Mouse (Mus musculus) limb, embryonic 11.5 days (tissue): Measurements from ENCODE around the gene Mpdu1. TPM values are rescaled to one million over a fixed set of nuclear protein-coding genes. Genes with fewer than 3 reads are reported as not detected.

Experiments
- ATAC-seq: fragments of 200-750 bp; cut with Nextera tagmentation; 2 replicates; pipeline ENCODE4 v1.8.0; 2017; ENCODE audit warnings: low read depth; ENCODE audit not compliant: insufficient number of reproducible peaks, low FRiP score, low TSS enrichment
- DNase-seq: peaks from one replicate; pipeline ENCODE4 v3.0.0-alpha.2; 2015; ENCODE audit warnings: low spot score
- H3K27ac ChIP-seq: fragments of 300-500 bp; sonication (generic); replicated peaks from 2 replicates; pipeline ENCODE4 v1.5.1; 2014; ENCODE audit warnings: low read depth, mild to moderate bottlenecking, low read length
- H3K27me3 ChIP-seq: fragments of 300-500 bp; sonication (generic); 2 replicates; pipeline ENCODE4 v1.6.1; 2014; ENCODE audit warnings: mild to moderate bottlenecking, low read length, mixed read lengths; ENCODE audit not compliant: control insufficient read depth, insufficient read depth
- H3K36me3 ChIP-seq: fragments of 300-500 bp; sonication (generic); 2 replicates; pipeline ENCODE4 v1.6.1; 2014; ENCODE audit warnings: mild to moderate bottlenecking, low read length, moderate library complexity, mixed read lengths; ENCODE audit not compliant: control insufficient read depth, insufficient read depth
- H3K4me1 ChIP-seq: fragments of 300-500 bp; sonication (generic); 2 replicates; pipeline ENCODE4 v1.6.1; 2014; ENCODE audit warnings: low read length, mixed read lengths; ENCODE audit not compliant: control insufficient read depth, insufficient read depth
- H3K4me2 ChIP-seq: fragments of 300-500 bp; sonication (generic); 2 replicates; pipeline ENCODE4 v1.6.1; 2014; ENCODE audit warnings: low read depth, mild to moderate bottlenecking, moderate library complexity; ENCODE audit not compliant: severe bottlenecking
- H3K4me3 ChIP-seq: fragments of 300-500 bp; sonication (generic); 2 replicates; pipeline ENCODE4 v1.5.1; 2014; ENCODE audit warnings: low read depth, low read length
- H3K9ac ChIP-seq: fragments of 300-500 bp; sonication (generic); 2 replicates; pipeline ENCODE4 v1.6.1; 2014; ENCODE audit warnings: mild to moderate bottlenecking, low read length
- H3K9me3 ChIP-seq: fragments of 300-500 bp; sonication (generic); 2 replicates; pipeline ENCODE4 v1.6.1; 2016; ENCODE audit warnings: low read length; ENCODE audit not compliant: control insufficient read depth
- WGBS: fragments of 180-500 bp; shearing (Covaris S2); extraction: QIAGEN DNeasy Blood & Tissue Kit; methylation state at CpG from one replicate; pipeline ENCODE4 v1.1.7; 2014; 5-methylcytosine and 5-hydroxymethylcytosine counted together
- polyA plus RNA-seq: library from polyadenylated mRNA; unstranded; fragments of >200 nt; fragmentation: Nextera tagmentation; extraction: Ambion mirVana; gene quantifications from 2 replicates; pipeline ENCODE4 v1.2.1, GENCODE M21; 2014

Mpdu1 gene
- polyA plus RNA-seq, 1 experiment from 2014 or later: 41.0 TPM

GRCm38 (mm10) chr11:69680136-69680855 is 17.9 kb upstream of the Mpdu1 start:
- DNase-seq (no peak), ATAC-seq (no peak)
- no peaks in the 10 kb centered on the region for H3K9me3 ChIP-seq
- peak overlapping the region; percentile 66 for H3K4me3 ChIP-seq
- H3K4me2 ChIP-seq: peak overlapping the region; percentile 92
- peaks cover 11% of the 10 kb centered on the region; the same call in 1 of the 2 replicates for H3K36me3 ChIP-seq
- H3K4me1 ChIP-seq: peaks cover 8% of the 10 kb centered on the region; the same call in 1 of the 2 replicates
- H3K27ac ChIP-seq: no peak overlapping the region
- H3K9ac ChIP-seq: no peak overlapping the region
- 92% methylated on average over 30 of the region's 30 CpGs for WGBS
- no peaks in the 10 kb centered on the region for H3K27me3 ChIP-seq

DNA sequence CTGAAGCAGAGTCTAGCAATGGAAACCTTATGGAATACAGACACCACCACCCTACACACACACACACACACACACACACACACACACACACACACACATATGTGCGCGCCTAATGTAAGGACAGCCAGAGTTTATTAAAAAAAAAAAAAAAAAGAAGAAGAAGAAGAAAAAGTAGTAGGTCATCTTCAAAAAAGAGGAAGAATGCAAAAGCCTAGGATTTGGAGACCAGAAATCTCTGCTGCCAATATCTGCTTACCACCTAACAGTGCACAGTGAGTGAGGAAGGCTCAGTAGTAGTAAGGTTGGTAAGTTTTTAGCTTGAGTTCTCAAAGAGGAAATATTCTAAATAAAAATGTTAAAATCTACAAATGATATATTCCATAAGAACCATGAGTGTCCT is 16.7 kb upstream of the Mpdu1 start:
- H3K4me2 ChIP-seq: no peak overlapping the region
- peaks cover 8% of the 10 kb centered on the region; the same call in 1 of the 2 replicates for H3K4me1 ChIP-seq
- no peak overlapping the region for H3K9ac ChIP-seq
- H3K36me3 ChIP-seq: peaks cover 11% of the 10 kb centered on the region; the same call in 1 of the 2 replicates
- ATAC-seq (no peak), DNase-seq (no peak)
- no peaks in the 10 kb centered on the region for H3K27me3 ChIP-seq
- H3K27ac ChIP-seq: no peak overlapping the region
- no peaks in the 10 kb centered on the region for H3K9me3 ChIP-seq
- 91% methylated on average over 2 of the region's 2 CpGs for WGBS
- H3K4me3 ChIP-seq: no peak overlapping the region

- Histone ChIP-seq H3K4me3 (peak within 1 kb of the TSS; percentile 100), H3K36me3 (peaks cover 36% of the 10 kb centered on the region), H3K9ac (peak within 1 kb of the TSS; percentile 99), H3K27me3 (no peaks in the 10 kb centered on the region), H3K4me1 (peaks cover 8% of the 10 kb centered on the region; the same call in 1 of the 2 replicates), H3K9me3 (no peaks in the 10 kb centered on the region), H3K4me2 (peak within 1 kb of the TSS; percentile 96), H3K27ac (peak within 1 kb of the TSS; percentile 96)
- peak; percentile 99 for ATAC-seq
- peak; percentile 99 for DNase-seq
- WGBS: under 1% methylated on average over 36 of the region's 36 CpGs
These were observed 9.8 kb upstream of the Mpdu1 start, which contains the start of gene Eif4a1 for GRCm38 (mm10) chr11:69672211-69672706. Eif4a1 (minus strand) TSS chr11:69672423.

DNA sequence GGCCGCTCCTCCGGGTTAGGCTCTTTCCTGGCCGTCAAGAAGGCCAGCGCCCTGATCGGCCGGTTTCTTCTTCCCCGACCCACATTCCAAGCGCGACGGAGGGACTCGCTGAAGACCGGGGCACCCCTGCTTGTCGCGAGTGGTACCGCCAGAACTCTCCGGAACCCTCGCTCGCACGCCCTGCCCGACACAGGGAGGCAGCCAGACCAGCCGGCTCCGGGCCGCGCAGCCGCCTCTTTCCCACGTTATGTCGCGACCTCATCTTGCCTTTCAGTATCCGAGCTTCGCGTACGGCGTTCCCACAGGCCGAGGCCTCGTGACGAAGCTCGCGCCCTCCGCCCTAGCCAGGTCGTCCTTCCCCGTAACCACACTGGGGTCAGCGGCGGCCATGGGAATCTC is 9.3 kb upstream of the Mpdu1 start:
- Histone ChIP-seq H3K36me3 (peaks cover 36% of the 10 kb centered on the region), H3K9ac (peak overlapping the region; percentile 99), H3K4me2 (peak overlapping the region; percentile 96; the same call in 1 of the 2 replicates), H3K27me3 (no peaks in the 10 kb centered on the region), H3K4me1 (peaks cover 8% of the 10 kb centered on the region; the same call in 1 of the 2 replicates), H3K9me3 (no peaks in the 10 kb centered on the region), H3K27ac (peak overlapping the region; percentile 96), H3K4me3 (peak overlapping the region; percentile 100)
- peak; percentile 1; the same call in 1 of the 2 replicates for ATAC-seq
- DNase-seq: no peak
- under 1% methylated on average over 43 of the region's 43 CpGs for WGBS

DNA sequence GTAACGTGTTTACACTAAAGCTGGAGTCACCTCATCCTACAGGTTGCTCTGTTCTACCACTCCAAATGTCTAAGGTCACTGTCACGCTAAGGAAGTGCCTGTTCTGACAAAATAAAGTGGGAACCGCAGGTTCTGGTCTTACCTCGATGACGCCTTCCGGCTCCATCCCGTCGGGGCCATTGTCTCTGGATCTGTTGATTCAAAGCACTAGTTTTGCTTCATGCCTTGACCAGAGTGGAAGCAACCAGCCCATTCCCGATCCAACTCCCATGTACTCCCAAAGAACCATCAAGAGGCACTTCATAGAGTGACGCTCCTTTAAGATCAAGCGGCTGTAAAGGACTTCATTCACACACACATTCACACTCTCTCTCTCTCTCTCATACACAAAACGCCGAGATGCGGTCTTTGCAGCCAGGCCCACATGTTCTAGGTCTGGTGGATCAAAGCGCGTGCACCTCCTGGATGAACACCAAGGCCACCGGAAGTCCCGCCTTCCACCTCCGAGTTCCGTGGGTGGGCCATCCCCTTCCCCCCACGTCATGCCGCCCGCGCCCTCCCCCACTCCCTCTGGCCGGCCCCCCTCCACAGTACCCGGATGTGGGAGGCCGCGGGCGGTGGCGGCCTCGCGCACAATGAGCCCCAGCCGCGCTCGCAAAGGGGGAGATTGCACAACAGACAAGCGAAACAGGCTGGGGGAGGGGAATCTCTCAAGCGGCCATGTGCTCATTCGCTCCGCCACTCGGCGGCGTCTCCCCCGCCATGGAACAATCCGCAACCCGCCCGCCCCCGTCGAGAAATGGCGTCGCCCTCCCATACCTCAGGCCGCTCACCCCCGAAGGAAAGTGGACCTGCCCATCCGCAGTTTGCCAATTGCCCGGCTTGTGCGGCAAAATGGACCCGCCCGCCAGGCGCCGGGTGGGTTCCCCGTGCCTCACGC is 8.6 kb upstream of the Mpdu1 start:
- H3K4me3 ChIP-seq: peak overlapping the region; percentile 100
- ATAC-seq (peak; percentile 70), DNase-seq (peak; percentile 97)
- peak overlapping the region; percentile 99 for H3K9ac ChIP-seq
- peaks cover 37% of the 10 kb centered on the region for H3K36me3 ChIP-seq
- peak overlapping the region; percentile 96 for H3K4me2 ChIP-seq
- H3K4me1 ChIP-seq: peaks cover 8% of the 10 kb centered on the region; the same call in 1 of the 2 replicates
- H3K27me3 ChIP-seq: no peaks in the 10 kb centered on the region
- WGBS: under 1% methylated on average over 60 of the region's 61 CpGs
- H3K27ac ChIP-seq: peak overlapping the region; percentile 96
- H3K9me3 ChIP-seq: no peaks in the 10 kb centered on the region

GRCm38 (mm10) chr11:69666665-69667005 is 4.2 kb upstream of the Mpdu1 start:
- no peak overlapping the region for H3K27ac ChIP-seq
- H3K4me1 ChIP-seq: peaks cover 11% of the 10 kb centered on the region
- peaks cover 42% of the 10 kb centered on the region for H3K36me3 ChIP-seq
- no peak overlapping the region for H3K9ac ChIP-seq
- DNase-seq (no peak), ATAC-seq (no peak)
- no peak overlapping the region for H3K4me2 ChIP-seq
- no peaks in the 10 kb centered on the region for H3K9me3 ChIP-seq
- no peak overlapping the region for H3K4me3 ChIP-seq
- WGBS: 87% methylated on average over 3 of the region's 3 CpGs
- H3K27me3 ChIP-seq: no peaks in the 10 kb centered on the region

DNA sequence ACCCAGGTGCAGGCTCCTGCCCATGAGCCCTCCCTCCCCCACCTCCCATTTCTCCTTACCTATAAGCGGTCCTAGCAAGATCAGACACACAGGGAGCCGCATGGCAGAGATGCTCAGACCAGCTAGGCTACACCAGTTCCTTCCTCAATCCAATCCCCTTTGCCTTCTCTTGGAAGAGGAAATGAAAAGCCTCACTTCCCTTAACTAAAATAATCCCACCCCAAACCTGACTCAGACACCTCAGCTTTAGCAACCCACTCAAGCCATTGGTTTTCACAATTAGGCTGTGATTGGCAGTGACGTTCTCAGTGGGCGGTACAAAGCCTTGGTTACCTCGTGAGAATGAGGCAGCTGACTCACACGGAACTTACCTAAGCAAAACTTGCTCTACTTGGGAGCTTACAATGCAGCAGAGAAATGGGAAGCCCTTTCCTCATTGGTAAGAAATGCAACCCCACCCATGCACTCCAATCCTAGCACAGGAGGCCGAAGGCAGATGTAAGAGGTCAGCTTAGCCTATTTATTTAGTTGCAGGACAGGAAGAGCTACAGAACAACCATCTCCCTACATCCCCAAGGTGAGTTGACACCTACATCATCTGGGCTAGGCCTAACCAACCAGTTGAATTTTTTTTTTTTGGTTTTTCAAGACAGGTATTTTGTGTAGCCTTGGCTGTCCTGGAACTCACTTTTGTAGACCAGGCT is 3.7 kb upstream of the Mpdu1 start, which contains the start of gene Cd68:
TSS of gene Cd68 (minus strand) at position 193 of the 704 bp plus-strand sequence.
- no peak for ATAC-seq
- 31% methylated on average over 7 of the region's 7 CpGs for WGBS
- no peak for DNase-seq
- Histone ChIP-seq H3K4me3 (no peak within 1 kb of the TSS), H3K27ac (no peak within 1 kb of the TSS), H3K4me1 (peaks cover 11% of the 10 kb centered on the region), H3K9me3 (no peaks in the 10 kb centered on the region), H3K9ac (no peak within 1 kb of the TSS; the same call in 1 of the 2 replicates), H3K36me3 (peaks cover 42% of the 10 kb centered on the region), H3K27me3 (no peaks in the 10 kb centered on the region), H3K4me2 (no peak within 1 kb of the TSS)
